Mouse (Mus musculus) liver, postnatal 0 days (tissue): ENCODE measurements around the gene Srgap1. TPM values are rescaled to one million over a fixed set of nuclear protein-coding genes. Genes with fewer than 3 reads are reported as not detected.

Experiments
- ATAC-seq: fragments of 200-750 bp; cut with Nextera tagmentation; 2 replicates; pipeline ENCODE4 v1.8.0; 2017; ENCODE audit warnings: mild to moderate bottlenecking, moderate library complexity
- DNase-seq: peaks from one replicate; pipeline ENCODE4 v3.0.0-alpha.2; 2016
- H3K27ac ChIP-seq: fragments of 300-500 bp; sonication (generic); 2 replicates; pipeline ENCODE4 v1.5.1; 2014; ENCODE audit warnings: antibody characterized with exemption, moderate library complexity, mild to moderate bottlenecking, low read depth
- H3K27me3 ChIP-seq: fragments of 300-500 bp; sonication (generic); 2 replicates; pipeline ENCODE4 v1.6.1; 2014; ENCODE audit warnings: low read length, control low read depth, mixed read lengths; ENCODE audit not compliant: insufficient read depth
- H3K36me3 ChIP-seq: fragments of 300-500 bp; sonication (generic); replicated peaks from 2 replicates; pipeline ENCODE4 v1.6.1; 2014; ENCODE audit warnings: mild to moderate bottlenecking, control low read depth, low read length, moderate library complexity, mixed read lengths; ENCODE audit not compliant: insufficient read depth
- H3K4me1 ChIP-seq: fragments of 300-500 bp; sonication (generic); 2 replicates; pipeline ENCODE4 v1.6.1; 2014; ENCODE audit warnings: antibody characterized with exemption, mild to moderate bottlenecking, control low read depth; ENCODE audit not compliant: insufficient read depth
- H3K4me2 ChIP-seq: fragments of 300-500 bp; sonication (generic); 2 replicates; pipeline ENCODE4 v1.6.1; 2014; ENCODE audit warnings: low read depth, mild to moderate bottlenecking, low read length, moderate library complexity, mixed read lengths
- H3K4me3 ChIP-seq: fragments of 300-500 bp; sonication (generic); 2 replicates; pipeline ENCODE4 v1.5.1; 2014; ENCODE audit warnings: low read depth, low read length
- H3K9ac ChIP-seq: fragments of 300-500 bp; sonication (generic); replicated peaks from 2 replicates; pipeline ENCODE4 v1.6.1; 2014; ENCODE audit warnings: mild to moderate bottlenecking, moderate library complexity
- H3K9me3 ChIP-seq: fragments of 300-500 bp; sonication (generic); 2 replicates; pipeline ENCODE4 v1.6.1; 2016; ENCODE audit warnings: mild to moderate bottlenecking, control low read depth, low read length, mixed read lengths
- CTCF ChIP-seq: sonication (generic); IDR thresholded peaks from 2 replicates; pipeline ENCODE4 v1.5.1; 2016; ENCODE audit warnings: antibody characterized with exemption, low read depth
- EP300 ChIP-seq: IDR thresholded peaks from 2 replicates; pipeline ENCODE4 v1.6.1; 2016; ENCODE audit warnings: antibody characterized with exemption, low read depth, mild to moderate bottlenecking
- whole genome bisulfite sequencing: fragments of 180-500 bp; shearing (Covaris S2); extraction: QIAGEN DNeasy Blood & Tissue Kit; methylation state at CpG from one replicate; pipeline ENCODE4 v1.1.7; 2014; ENCODE audit not compliant: insufficient replicate concordance; 5-methylcytosine and 5-hydroxymethylcytosine counted together
- polyA plus RNA-seq: library from polyadenylated mRNA; unstranded; fragments of >200 nt; fragmentation: Nextera tagmentation; extraction: Ambion mirVana; gene quantifications from 2 replicates; pipeline ENCODE4 v1.2.1, GENCODE M21; 2015

Srgap1 gene
- polyA plus RNA-seq, 1 experiment from 2014 or later = 0.90 TPM

DNA sequence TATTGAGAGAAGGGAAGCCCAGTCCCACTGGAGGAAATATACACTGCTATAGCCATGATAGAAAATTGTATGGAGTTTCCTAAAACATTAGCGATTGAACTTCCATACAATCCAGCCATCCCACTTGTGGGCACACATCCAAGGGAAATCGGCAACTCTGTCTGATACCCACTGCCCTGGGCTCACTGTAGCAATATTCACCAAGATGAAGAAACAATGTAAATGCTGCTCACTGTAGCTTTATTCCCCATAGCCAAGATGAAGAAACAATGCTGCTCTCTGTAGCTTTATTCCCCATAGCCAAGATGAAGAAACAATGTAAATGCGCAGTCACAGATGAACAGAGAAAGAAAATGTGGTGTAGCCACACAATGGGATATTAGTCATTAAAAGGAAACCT, 309.9 kb downstream of the Srgap1 start:
- ATAC-seq (no peak), DNase-seq (no peak)
- no peak for TF ChIP-seq CTCF
- TF ChIP-seq EP300 = no peak
- no peak overlapping the region for H3K4me2 ChIP-seq
- WGBS = 89% methylated on average over 3 of the region's 3 CpGs
- no peak overlapping the region for H3K4me3 ChIP-seq
- H3K4me1 ChIP-seq = peaks cover 8% of the 10 kb centered on the region; the same call in 1 of the 2 replicates
- H3K9me3 ChIP-seq = no peaks in the 10 kb centered on the region
- no peaks in the 10 kb centered on the region for H3K27me3 ChIP-seq
- no peak overlapping the region for H3K27ac ChIP-seq
- H3K36me3 ChIP-seq = no peaks in the 10 kb centered on the region
- no peak overlapping the region for H3K9ac ChIP-seq

DNA sequence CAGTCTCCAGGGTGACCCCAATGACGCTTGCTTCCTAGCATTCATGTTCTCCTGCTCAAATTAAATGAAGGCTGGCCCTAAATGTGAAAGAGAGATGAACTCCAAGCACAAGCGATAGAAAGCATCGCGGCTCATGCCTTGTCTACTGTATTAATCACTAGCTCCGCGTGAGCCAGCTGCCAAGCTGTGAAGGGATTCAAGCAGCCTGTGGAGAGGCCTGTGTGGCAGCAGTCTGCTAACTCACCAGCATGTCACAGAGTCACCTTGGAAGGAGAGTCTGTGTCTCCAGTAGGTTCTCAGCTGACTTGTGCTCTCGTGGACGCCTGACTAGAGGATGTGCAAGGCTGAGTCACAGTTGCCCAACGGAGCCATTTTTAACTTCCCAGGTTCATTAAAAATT, 314.6 kb downstream of the Srgap1 start:
- ATAC-seq = no peak
- 84% methylated on average over 9 of the region's 9 CpGs for WGBS

GRCm38 (mm10) chr10:121731048-121731725, 315.9 kb downstream of the Srgap1 start:
- no peak overlapping the region for H3K4me3 ChIP-seq
- no peak overlapping the region for H3K9ac ChIP-seq
- ATAC-seq (no peak), DNase-seq (no peak)
- H3K27ac ChIP-seq = no peak overlapping the region
- no peak for TF ChIP-seq EP300
- no peak for TF ChIP-seq CTCF
- H3K27me3 ChIP-seq = no peaks in the 10 kb centered on the region
- no peaks in the 10 kb centered on the region for H3K4me1 ChIP-seq
- no peak overlapping the region for H3K4me2 ChIP-seq
- H3K9me3 ChIP-seq = no peaks in the 10 kb centered on the region
- WGBS = 37% methylated on average over 8 of the region's 8 CpGs
- no peaks in the 10 kb centered on the region for H3K36me3 ChIP-seq

More for the DNA sequence above, 314.6 kb downstream of the Srgap1 start:
- Histone ChIP-seq H3K4me2 (no peak overlapping the region), H3K27ac (no peak overlapping the region), H3K4me3 (no peak overlapping the region), H3K9me3 (no peaks in the 10 kb centered on the region), H3K9ac (no peak overlapping the region), H3K27me3 (no peaks in the 10 kb centered on the region), H3K36me3 (no peaks in the 10 kb centered on the region), H3K4me1 (no peaks in the 10 kb centered on the region)
- no peak for DNase-seq
- TF ChIP-seq EP300 = no peak
- TF ChIP-seq CTCF = no peak

Other genes with a start within 250 kb of the Srgap1 start
- 28.1 and 30.5 TPM in 2 replicates for gene Rxylt1, start 50.1 kb upstream of the Srgap1 start, polyA plus RNA-seq